Mouse (Mus musculus) layer of hippocampus, adult 9-10 months (tissue): ENCODE data around the gene Lmntd1.

Source experiments
- DNase-seq: peaks from one replicate; pipeline ENCODE4 v3.0.0; 2022; ENCODE audit warnings: low spot score

Gene Lmntd1

DNA sequence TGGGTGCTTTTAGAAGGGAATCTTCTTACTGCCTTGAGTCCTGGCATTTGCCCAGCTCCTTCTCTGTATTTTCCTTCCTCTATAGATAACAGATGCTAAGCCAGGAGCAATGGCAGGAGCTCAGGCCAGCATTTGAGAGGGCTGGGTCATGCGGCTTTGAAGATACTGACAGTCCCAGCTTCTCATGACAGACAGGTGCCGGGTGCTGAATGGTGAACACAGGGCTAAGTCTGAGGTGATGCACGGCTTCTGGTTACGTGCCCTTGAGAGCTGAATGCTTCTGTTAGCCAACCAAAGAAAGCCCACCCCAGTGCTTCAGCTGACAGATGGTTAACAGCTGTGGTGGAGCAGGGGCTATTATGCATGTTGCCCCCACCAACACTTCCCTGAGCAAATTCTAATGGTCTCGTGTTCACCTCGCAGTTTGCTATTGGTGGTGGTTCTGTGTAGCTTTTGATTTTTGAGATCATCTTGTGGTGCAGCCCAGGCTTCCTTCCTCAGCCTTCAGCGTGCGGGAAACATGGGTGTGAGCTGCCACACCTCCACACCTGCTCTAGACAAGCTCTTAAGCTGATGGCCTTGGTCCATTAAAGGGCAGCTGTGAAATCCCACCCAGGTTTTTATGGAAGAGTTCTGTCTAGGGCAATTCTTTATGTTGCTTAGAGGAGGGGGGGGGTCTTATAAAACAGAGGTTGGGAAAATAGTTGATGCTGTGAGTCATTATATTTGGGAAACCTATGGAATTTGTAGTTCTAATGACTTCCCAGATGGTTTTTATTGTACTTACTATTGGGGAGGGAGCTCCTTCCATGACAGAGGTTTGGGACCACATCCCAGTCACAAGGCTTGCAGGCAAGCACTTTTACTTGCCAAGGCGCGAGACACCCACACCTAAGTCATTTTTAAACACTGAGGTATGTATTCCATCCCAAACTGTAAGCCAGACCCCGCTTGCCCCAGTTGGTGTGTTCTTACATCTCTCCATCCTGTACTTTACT, 181.1 kb downstream of the Lmntd1 start:
- DNase-seq, result no peak

GRCm38 (mm10) chr6:145431747-145432146, 182.4 kb downstream of the Lmntd1 start:
- DNase-seq, result no peak

- no peak for DNase-seq
These were observed 186.7 kb downstream of the Lmntd1 start for GRCm38 (mm10) chr6:145427411-145427810.

- DNase-seq, result no peak
These were observed 187.6 kb downstream of the Lmntd1 start for GRCm38 (mm10) chr6:145426501-145426900.

DNA sequence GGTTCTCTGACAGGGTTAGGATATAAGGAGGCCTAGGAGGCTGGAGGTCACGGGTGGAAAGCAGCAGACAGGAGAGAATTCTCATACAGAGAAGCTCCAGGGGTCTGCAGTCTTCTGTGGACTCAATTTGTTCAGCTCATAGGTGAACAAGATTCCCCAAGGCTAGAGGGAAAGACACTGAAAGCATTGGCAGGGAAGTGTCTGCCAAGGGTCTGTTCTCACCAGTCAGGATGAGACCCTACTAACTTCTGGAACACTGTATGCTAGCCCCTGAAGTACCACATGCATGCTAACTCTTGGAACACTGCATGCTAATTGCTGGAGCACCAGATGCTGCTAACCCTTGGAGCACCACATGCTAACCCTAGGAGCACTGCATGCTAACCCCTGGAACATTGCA, 190.0 kb downstream of the Lmntd1 start:
- DNase-seq, result no peak

GRCm38 (mm10) chr6:145423484-145423883, 190.6 kb downstream of the Lmntd1 start:
- DNase-seq, result no peak

- no peak for DNase-seq
These were observed 192.5 kb downstream of the Lmntd1 start for GRCm38 (mm10) chr6:145421666-145422065.

GRCm38 (mm10) chr6:145420407-145420806, 193.7 kb downstream of the Lmntd1 start:
- DNase-seq, result no peak

DNA sequence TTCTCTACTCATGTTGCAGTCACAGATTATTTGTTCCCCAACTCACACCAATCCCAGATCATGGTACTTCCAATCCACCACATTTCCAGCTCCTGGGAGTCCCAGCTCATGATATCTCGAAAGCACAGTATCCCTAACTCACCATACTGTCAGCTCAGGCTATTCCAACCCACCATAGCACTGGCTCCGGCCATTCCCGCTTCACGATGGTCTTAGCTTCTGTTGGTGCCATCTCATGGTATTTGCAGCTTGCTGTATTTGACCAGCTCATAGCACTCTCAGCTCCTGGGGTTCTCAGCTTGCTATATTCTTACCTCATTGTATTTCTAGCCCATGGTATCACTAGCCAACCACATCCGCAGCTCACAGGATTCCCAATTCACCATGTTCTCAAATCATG, 195.3 kb downstream of the Lmntd1 start:
- DNase-seq, result no peak

- no peak for DNase-seq
These were observed 196.2 kb downstream of the Lmntd1 start for GRCm38 (mm10) chr6:145417720-145418440.

DNA sequence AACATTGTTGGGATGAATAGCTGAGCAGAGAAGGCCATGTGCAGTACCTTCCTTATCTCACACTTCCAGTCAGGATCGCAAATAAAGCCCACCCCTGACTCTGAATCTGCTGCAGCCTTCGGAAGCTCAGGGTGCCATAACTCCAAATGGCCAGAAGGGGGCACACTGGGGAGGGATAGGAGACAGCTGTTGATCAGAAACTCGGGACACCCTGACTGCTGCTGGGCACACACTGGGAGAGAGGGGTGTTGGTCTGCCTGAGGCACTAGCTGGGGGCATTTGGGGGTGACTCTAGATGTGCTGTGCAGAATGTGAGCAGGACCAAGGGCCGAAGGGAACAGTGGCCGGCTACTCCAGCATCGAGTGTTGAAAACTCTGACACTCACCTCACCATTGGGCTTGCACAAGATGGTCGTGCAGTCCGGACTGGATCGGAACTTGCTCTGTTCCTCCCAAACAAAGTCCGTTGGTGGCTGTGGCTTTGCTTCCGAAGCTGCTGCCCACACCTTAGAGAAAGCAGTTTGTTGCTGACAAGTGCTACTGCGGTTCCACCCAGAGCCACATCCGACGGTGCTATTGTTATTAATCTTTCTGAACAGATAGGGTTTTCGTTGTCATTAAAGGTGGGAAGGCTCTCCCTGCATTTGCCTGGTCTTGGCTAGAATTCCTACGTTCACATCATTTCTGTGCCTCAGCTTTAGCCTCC, 197.0 kb downstream of the Lmntd1 start:
- no peak for DNase-seq

- DNase-seq, result no peak
These were observed 209.6 kb downstream of the Lmntd1 start for GRCm38 (mm10) chr6:145404369-145405051.

DNA sequence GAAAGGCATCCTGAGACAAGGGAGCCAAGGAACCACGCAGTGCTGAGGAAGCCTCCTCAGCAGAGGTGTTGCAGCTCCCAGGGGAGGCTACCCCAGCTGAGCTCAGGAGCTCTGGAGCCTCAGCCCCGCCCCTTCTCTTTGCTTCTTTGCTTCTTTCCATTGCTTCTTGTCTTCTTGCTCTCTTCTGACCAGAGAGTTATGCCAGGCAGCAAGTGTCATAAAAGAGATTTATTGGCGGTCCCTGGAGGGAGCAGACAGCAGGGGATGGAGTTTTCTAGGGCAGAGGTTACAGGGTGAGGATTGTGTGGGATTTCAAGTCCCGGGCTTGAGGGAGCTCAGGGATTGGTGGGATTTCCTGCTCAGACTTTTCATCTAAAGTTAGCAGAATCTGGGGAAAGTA, 213.0 kb downstream of the Lmntd1 start:
- no peak for DNase-seq

- no peak for DNase-seq
These were observed 216.2 kb downstream of the Lmntd1 start for GRCm38 (mm10) chr6:145397881-145398280.

DNA sequence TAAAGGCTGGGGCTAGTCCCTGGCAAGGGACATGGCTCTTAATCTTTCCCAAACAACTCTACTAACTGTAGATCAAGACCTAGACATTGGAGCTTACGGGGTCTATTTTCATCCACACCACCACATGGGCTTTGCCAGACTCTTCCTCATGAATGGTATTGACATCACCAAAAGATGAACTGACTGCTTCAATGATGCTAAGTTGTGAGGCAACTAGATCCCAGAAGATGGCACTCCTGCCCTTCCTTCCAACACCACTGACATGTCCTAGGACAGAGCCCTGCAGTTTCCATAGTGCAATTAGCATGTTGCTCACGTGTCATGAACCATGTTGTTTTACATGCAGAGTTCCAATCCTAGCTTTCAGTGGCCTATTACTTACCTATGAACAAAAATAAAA, 217.6 kb downstream of the Lmntd1 start:
- no peak for DNase-seq

- no peak for DNase-seq
These were observed 223.7 kb downstream of the Lmntd1 start for GRCm38 (mm10) chr6:145390421-145390820.

GRCm38 (mm10) chr6:145389904-145390303, 224.2 kb downstream of the Lmntd1 start:
- DNase-seq, result peak; percentile 65

DNA sequence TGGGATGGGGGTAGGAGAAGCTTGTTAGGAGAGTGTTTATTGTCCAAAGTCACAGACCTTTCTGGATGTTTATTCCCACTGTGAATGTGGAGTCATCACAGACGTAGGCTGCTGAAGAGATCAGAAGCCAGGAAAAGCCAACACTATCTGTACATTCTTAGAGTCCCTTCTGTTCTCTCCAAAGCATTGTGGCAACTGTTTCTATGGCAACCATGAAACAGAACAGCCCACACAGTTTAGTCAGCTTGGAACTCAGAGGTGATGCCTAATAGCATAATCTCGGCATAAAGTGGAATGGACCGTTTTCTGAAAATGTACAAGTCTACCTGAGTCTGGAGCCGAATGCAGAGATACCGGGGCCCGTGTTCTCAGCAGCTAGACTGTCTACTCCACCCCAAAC, 226.7 kb downstream of the Lmntd1 start:
- peak; percentile 51 for DNase-seq

- DNase-seq, result no peak
These were observed 231.3 kb downstream of the Lmntd1 start for GRCm38 (mm10) chr6:145382586-145383380.

GRCm38 (mm10) chr6:145380961-145381360, 233.2 kb downstream of the Lmntd1 start:
- DNase-seq, result no peak

DNA sequence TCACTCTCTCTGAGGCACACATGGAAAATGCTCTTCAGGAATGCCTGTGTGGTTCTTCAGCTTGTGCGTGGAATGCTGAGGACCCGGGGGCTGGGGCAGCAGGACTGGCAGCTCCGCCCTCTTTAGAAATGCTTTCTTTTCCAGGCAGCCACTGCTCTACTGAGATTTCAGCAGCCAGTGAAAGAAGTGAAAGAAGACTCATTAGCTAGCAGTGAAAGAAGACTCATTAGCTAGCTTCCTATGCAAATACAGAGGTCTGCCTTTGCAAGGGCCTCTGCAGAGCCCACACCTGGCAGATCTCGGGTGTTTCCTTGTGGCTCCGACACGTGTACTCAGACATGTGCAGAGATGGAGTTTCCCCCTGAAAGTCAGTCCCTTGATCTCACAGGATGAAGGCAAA, 234.9 kb downstream of the Lmntd1 start:
- DNase-seq, result no peak
